Mouse (Mus musculus) urinary bladder, postnatal 10 days (tissue): ENCODE measurements around the gene Coq8b.

Experiments
- DNase-seq: peaks from one replicate; pipeline ENCODE4 v3.0.0; 2022; ENCODE audit warnings: low spot score

Gene Coq8b

GRCm38 (mm10) chr7:27307551-27307950 lies 74.7 kb downstream of the Coq8b start:
- DNase-seq: no peak
